Mouse (Mus musculus): ENCODE measurements at regions not wholly inside any gene's neighbourhood (a gene's known extent, or its start where the extent isn't known, plus 50 kb on each side); places are given as distances from the start of the nearest gene placed in this dataset.

GRCm38 (mm10) chr2:160025911-160026310, 308.1 kb downstream of the Gm826 start:
- no peak overlapping the region for H3K4me3 ChIP-seq (replicated peaks; ENCODE audit: low read length)
- 0 out of 2 replicates have a peak, but pooled peaks cover 4% of the 10 kb centered on the region for H3K4me1 ChIP-seq (ENCODE audit: control insufficient read depth, insufficient read depth, low read length)
- no peak overlapping the region for H3K4me2 ChIP-seq (ENCODE audit: low read depth, low read length)
- ATAC-seq (ENCODE audit: insufficient read depth, low FRiP score), result no peak; the same call in 1 of the 2 replicates
- H3K9ac ChIP-seq (ENCODE audit: low read length), result no peak overlapping the region
- H3K36me3 ChIP-seq (ENCODE audit: control insufficient read depth, insufficient read depth, low read length), result no peaks in the 10 kb centered on the region
- H3K27ac ChIP-seq (ENCODE audit: low read length), result no peak overlapping the region
- H3K27me3 ChIP-seq (ENCODE audit: control insufficient read depth, insufficient read depth, low read length), result no peaks in the 10 kb centered on the region
- no peaks in the 10 kb centered on the region for H3K9me3 ChIP-seq (replicated peaks; ENCODE audit: control insufficient read depth, low read length)
- 39% methylated on average over 3 of the region's 3 CpGs for WGBS

- no peak overlapping the region for H3K27ac ChIP-seq (ENCODE audit: low read length)
- no peak for ATAC-seq (ENCODE audit: insufficient read depth, low FRiP score)
- H3K4me1 ChIP-seq (ENCODE audit: control insufficient read depth, insufficient read depth, low read length), result peaks cover 3% of the 10 kb centered on the region; the same call in 1 of the 2 replicates
- H3K27me3 ChIP-seq (ENCODE audit: control insufficient read depth, insufficient read depth, low read length), result no peaks in the 10 kb centered on the region
- H3K9ac ChIP-seq (ENCODE audit: low read length), result no peak overlapping the region
- no peak overlapping the region for H3K4me2 ChIP-seq (ENCODE audit: low read depth, low read length)
- H3K4me3 ChIP-seq (replicated peaks; ENCODE audit: low read length), result no peak overlapping the region
- no peaks in the 10 kb centered on the region for H3K9me3 ChIP-seq (replicated peaks; ENCODE audit: control insufficient read depth, low read length)
- no peaks in the 10 kb centered on the region for H3K36me3 ChIP-seq (ENCODE audit: control insufficient read depth, insufficient read depth, low read length)
- WGBS, result 69% methylated on average over 4 of the region's 4 CpGs
Measured at GRCm38 (mm10) chr2:160021541-160021940, 312.4 kb downstream of the Gm826 start.

DNA sequence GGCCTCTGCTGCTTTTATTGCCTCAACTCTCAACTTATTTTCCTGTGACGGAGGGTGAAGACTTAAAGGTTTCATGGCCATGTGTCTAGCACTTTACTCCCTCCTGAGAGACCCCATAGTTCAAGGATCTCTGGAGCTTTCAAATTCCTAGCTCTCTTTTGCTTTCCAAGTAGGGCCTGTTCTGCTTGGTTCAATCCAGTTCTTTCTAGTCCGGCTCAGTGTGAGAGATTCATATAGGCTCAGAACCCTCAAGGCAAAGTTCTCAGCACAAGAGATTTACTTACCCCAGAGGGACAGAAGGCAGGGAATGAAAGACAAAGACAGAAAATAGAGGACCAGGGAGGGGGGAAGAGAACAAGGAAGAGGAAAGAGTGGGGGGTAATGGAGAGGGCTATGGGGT, 313.1 kb downstream of the Gm826 start:
- Histone ChIP-seq H3K36me3 (ENCODE audit: control insufficient read depth, insufficient read depth, low read length) (no peaks in the 10 kb centered on the region), H3K4me2 (ENCODE audit: low read depth, low read length) (no peak overlapping the region), H3K4me3 (replicated peaks; ENCODE audit: low read length) (no peak overlapping the region), H3K4me1 (ENCODE audit: control insufficient read depth, insufficient read depth, low read length) (peaks cover 3% of the 10 kb centered on the region; the same call in 1 of the 2 replicates), H3K9ac (ENCODE audit: low read length) (no peak overlapping the region), H3K9me3 (replicated peaks; ENCODE audit: control insufficient read depth, low read length) (no peaks in the 10 kb centered on the region), H3K27ac (ENCODE audit: low read length) (no peak overlapping the region), H3K27me3 (ENCODE audit: control insufficient read depth, insufficient read depth, low read length) (no peaks in the 10 kb centered on the region)
- 87% methylated on average over 2 of the region's 2 CpGs for WGBS
- no peak for ATAC-seq (ENCODE audit: insufficient read depth, low FRiP score)

DNA sequence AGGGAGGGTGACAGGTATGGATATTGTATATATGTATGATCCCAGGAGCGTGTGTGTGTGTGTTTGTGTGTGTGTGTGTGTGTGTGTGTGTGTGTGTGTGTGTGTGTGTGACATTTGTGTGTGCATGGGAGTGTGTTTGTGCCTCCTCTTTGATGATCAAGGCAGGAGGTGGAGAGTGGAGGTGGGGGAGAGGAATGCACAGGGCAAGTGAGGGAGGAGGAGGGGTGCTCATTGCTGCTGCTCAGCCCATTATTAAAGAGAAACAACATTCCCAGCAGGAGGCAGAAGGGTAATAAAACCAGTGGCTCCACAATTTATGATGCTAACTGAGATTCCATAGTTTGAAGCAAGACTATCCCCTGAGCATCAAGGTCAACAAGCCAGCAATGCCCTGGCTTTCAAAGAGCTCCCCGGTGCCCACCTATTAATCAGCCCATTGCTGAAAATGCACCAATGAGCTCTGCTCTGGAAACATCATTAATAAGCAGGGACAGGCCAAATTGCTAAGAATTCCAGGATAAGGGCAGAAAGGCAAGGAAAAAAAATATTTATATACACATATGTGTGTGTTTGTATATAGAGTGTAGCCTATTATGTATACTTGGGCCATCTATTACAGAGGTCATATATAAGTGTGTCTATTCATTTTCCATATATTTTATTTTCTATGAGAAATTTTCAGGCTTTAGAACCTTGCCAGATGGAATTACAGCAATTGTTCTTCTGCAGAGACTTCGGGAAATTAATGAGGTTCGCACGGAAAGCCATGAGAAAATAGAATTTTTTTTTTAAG, 316.7 kb downstream of the Gm826 start:
- H3K4me1 ChIP-seq (ENCODE audit: control insufficient read depth, insufficient read depth, low read length), result peaks cover 3% of the 10 kb centered on the region; the same call in 1 of the 2 replicates
- H3K4me2 ChIP-seq (ENCODE audit: low read depth, low read length), result no peak overlapping the region
- no peak overlapping the region for H3K4me3 ChIP-seq (replicated peaks; ENCODE audit: low read length)
- no peak overlapping the region for H3K27ac ChIP-seq (ENCODE audit: low read length)
- H3K9me3 ChIP-seq (replicated peaks; ENCODE audit: control insufficient read depth, low read length), result no peaks in the 10 kb centered on the region
- no peak for ATAC-seq (ENCODE audit: insufficient read depth, low FRiP score)
- H3K36me3 ChIP-seq (ENCODE audit: control insufficient read depth, insufficient read depth, low read length), result no peaks in the 10 kb centered on the region
- WGBS, result 61% methylated on average over 5 of the region's 5 CpGs
- H3K9ac ChIP-seq (ENCODE audit: low read length), result no peak overlapping the region
- no peaks in the 10 kb centered on the region for H3K27me3 ChIP-seq (ENCODE audit: control insufficient read depth, insufficient read depth, low read length)

DNA sequence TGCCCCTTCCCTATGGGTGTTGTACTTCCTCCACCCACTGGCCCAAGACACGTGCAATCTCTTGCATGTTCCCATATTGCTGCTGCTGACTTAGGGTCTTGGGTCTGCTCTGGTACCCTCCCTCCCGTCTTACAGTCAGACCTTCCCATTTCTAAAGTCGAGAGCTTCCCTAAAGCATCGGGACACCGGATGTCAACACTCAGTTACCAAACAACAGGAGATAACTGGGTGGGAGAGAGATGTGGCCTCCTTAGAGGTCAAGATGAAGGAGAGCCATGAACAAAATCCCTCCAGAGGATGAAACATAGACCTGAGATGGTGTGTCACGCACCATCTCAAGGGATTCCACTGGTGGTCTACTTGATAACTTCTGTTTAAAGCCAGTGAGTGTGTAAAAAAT, 322.5 kb downstream of the Gm826 start:
- Histone ChIP-seq H3K27ac (ENCODE audit: low read length) (no peak overlapping the region), H3K4me2 (ENCODE audit: low read depth, low read length) (no peak overlapping the region), H3K4me3 (replicated peaks; ENCODE audit: low read length) (no peak overlapping the region), H3K36me3 (ENCODE audit: control insufficient read depth, insufficient read depth, low read length) (no peaks in the 10 kb centered on the region), H3K27me3 (ENCODE audit: control insufficient read depth, insufficient read depth, low read length) (no peaks in the 10 kb centered on the region), H3K9me3 (replicated peaks; ENCODE audit: control insufficient read depth, low read length) (no peaks in the 10 kb centered on the region), H3K4me1 (ENCODE audit: control insufficient read depth, insufficient read depth, low read length) (no peaks in the 10 kb centered on the region), H3K9ac (ENCODE audit: low read length) (no peak overlapping the region)
- ATAC-seq (ENCODE audit: insufficient read depth, low FRiP score), result no peak
- 85% methylated on average over 6 of the region's 6 CpGs for WGBS

DNA sequence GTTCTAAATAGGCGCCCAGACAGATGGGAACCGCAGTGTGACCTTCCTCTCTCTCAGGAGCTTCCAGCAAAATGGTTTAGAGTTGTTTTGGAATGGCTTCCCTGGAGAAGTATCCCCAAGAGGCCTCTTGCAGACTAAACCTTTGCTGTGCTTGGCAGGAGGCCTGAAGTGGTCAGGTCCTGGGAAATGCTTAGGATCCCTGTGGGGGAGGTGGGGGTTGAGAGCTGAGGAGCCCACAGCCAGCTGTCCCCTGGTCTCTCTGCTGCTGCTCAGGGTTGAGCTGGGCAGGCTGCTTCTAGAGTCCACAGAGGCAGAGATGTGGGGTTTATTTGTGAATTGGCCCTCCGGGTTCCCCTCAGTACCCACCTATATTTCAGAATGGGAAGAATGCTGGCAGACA, 331.3 kb downstream of the Gm826 start:
- H3K27ac ChIP-seq (ENCODE audit: low read length), result no peak overlapping the region
- H3K27me3 ChIP-seq (ENCODE audit: control insufficient read depth, insufficient read depth, low read length), result no peaks in the 10 kb centered on the region
- no peaks in the 10 kb centered on the region for H3K36me3 ChIP-seq (ENCODE audit: control insufficient read depth, insufficient read depth, low read length)
- ATAC-seq (ENCODE audit: insufficient read depth, low FRiP score), result peak; percentile 68; the same call in 1 of the 2 replicates
- H3K4me3 ChIP-seq (replicated peaks; ENCODE audit: low read length), result no peak overlapping the region
- H3K4me2 ChIP-seq (ENCODE audit: low read depth, low read length), result no peak overlapping the region
- H3K9me3 ChIP-seq (replicated peaks; ENCODE audit: control insufficient read depth, low read length), result no peaks in the 10 kb centered on the region
- H3K4me1 ChIP-seq (ENCODE audit: control insufficient read depth, insufficient read depth, low read length), result peaks cover 3% of the 10 kb centered on the region; the same call in 1 of the 2 replicates
- H3K9ac ChIP-seq (ENCODE audit: low read length), result no peak overlapping the region
- WGBS, result 42% methylated on average over 3 of the region's 3 CpGs

DNA sequence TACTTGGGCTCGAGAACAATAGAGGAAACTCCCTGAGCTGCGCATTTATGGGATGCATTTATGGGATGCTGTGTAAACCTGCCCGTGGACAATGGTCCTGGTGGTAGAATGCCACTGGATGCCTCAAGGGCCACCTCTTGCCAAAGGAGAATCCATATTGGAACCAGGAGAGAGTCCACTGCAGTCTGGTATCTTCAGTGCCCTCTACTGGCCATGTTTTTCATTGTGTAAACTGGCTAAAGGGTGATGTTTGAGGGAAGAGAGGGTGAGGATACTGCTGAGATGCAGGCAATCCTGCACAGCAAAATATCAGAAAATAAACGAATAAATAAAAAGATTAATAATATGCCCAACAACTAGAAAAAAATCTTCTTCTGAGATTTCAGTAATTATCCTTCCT, 333.5 kb downstream of the Gm826 start:
- WGBS, result 65% methylated on average over 4 of the region's 4 CpGs
- ATAC-seq (ENCODE audit: insufficient read depth, low FRiP score), result no peak

DNA sequence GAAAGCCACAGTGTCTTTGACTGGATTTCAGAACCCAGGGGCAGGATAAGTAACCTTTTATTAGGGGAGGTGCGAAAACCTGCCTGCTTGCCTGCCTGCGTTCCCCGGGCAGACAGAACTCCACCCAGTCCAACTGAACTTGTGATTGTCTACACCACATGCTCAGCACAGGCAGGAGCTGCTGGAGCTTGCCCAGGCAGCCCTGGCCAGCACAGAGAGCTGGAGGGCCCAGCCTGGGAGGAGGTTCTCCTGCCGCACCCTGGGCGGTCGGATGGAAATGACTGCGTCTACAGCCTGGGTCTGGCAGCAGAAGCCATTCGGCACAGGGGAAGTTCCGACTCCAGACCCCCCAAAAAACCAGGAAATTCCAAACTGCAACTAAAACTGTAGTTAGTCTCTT, 336.6 kb downstream of the Gm826 start:
- Histone ChIP-seq H3K36me3 (ENCODE audit: control insufficient read depth, insufficient read depth, low read length) (no peaks in the 10 kb centered on the region), H3K27ac (ENCODE audit: low read length) (no peak overlapping the region), H3K9me3 (replicated peaks; ENCODE audit: control insufficient read depth, low read length) (no peaks in the 10 kb centered on the region), H3K4me3 (replicated peaks; ENCODE audit: low read length) (no peak overlapping the region), H3K27me3 (ENCODE audit: control insufficient read depth, insufficient read depth, low read length) (no peaks in the 10 kb centered on the region), H3K9ac (ENCODE audit: low read length) (no peak overlapping the region), H3K4me2 (ENCODE audit: low read depth, low read length) (no peak overlapping the region), H3K4me1 (ENCODE audit: control insufficient read depth, insufficient read depth, low read length) (0 out of 2 replicates have a peak, but pooled peaks cover 3% of the 10 kb centered on the region)
- peak; percentile 50; the same call in 1 of the 2 replicates for ATAC-seq (ENCODE audit: insufficient read depth, low FRiP score)
- 61% methylated on average over 9 of the region's 9 CpGs for WGBS

More for the DNA sequence above, 333.5 kb downstream of the Gm826 start:
- Histone ChIP-seq H3K27me3 (ENCODE audit: control insufficient read depth, insufficient read depth, low read length) (no peaks in the 10 kb centered on the region), H3K4me2 (ENCODE audit: low read depth, low read length) (no peak overlapping the region), H3K36me3 (ENCODE audit: control insufficient read depth, insufficient read depth, low read length) (no peaks in the 10 kb centered on the region), H3K27ac (ENCODE audit: low read length) (no peak overlapping the region), H3K4me1 (ENCODE audit: control insufficient read depth, insufficient read depth, low read length) (peaks cover 3% of the 10 kb centered on the region; the same call in 1 of the 2 replicates), H3K9ac (ENCODE audit: low read length) (no peak overlapping the region), H3K9me3 (replicated peaks; ENCODE audit: control insufficient read depth, low read length) (no peaks in the 10 kb centered on the region), H3K4me3 (replicated peaks; ENCODE audit: low read length) (no peak overlapping the region)

DNA sequence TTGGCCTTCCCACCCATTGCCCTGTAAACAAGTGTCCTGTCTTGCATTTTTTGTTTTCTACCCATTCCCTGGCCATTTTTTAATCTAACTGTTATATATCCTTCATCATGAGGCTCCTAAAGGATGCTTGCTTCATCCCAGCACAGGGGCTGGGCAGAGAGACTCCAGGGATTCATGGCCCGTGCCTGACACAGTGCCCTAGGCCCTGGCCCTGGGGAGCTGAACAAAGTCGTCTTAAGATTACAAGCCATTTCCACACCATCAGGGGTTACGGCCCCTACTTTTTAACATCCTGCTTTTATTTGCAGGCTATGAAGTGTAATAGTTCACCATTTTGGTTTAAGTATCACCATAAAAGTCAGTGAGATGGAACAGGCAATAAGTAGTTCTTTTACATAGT, 339.5 kb downstream of the Gm826 start:
- ATAC-seq (ENCODE audit: insufficient read depth, low FRiP score), result no peak
- H3K27me3 ChIP-seq (ENCODE audit: control insufficient read depth, insufficient read depth, low read length), result no peaks in the 10 kb centered on the region
- 70% methylated on average over 3 of the region's 3 CpGs for WGBS
- H3K4me3 ChIP-seq (replicated peaks; ENCODE audit: low read length), result no peak overlapping the region
- H3K36me3 ChIP-seq (ENCODE audit: control insufficient read depth, insufficient read depth, low read length), result no peaks in the 10 kb centered on the region
- H3K9ac ChIP-seq (ENCODE audit: low read length), result no peak overlapping the region
- H3K27ac ChIP-seq (ENCODE audit: low read length), result no peak overlapping the region
- H3K4me1 ChIP-seq (ENCODE audit: control insufficient read depth, insufficient read depth, low read length), result no peaks in the 10 kb centered on the region
- H3K9me3 ChIP-seq (replicated peaks; ENCODE audit: control insufficient read depth, low read length), result no peaks in the 10 kb centered on the region
- no peak overlapping the region for H3K4me2 ChIP-seq (ENCODE audit: low read depth, low read length)
